Mouse (Mus musculus) myocyte (in vitro differentiated cells): Measurements from ENCODE around the gene Upf2.

Experiments
- POLR2A ChIP-seq: IDR thresholded peaks from one replicate; pipeline ENCODE4 v1.6.1; 2011; ENCODE audit warnings: low read depth, mild to moderate bottlenecking, control low read depth, moderate library complexity; ENCODE audit not compliant: insufficient read length
- POLR2AphosphoS2 ChIP-seq: IDR thresholded peaks from one replicate; pipeline ENCODE4 v1.6.1; 2011; ENCODE audit warnings: low read depth, control low read depth; ENCODE audit not compliant: insufficient read length
- TCF3 ChIP-seq: IDR thresholded peaks from one replicate; pipeline ENCODE4 v1.6.1; 2011; ENCODE audit warnings: low read depth, control low read depth; ENCODE audit not compliant: insufficient read length
- USF1 ChIP-seq: IDR thresholded peaks from one replicate; pipeline ENCODE4 v1.6.1; 2011; ENCODE audit warnings: low read depth, mild to moderate bottlenecking, control low read depth, moderate library complexity

DNA sequence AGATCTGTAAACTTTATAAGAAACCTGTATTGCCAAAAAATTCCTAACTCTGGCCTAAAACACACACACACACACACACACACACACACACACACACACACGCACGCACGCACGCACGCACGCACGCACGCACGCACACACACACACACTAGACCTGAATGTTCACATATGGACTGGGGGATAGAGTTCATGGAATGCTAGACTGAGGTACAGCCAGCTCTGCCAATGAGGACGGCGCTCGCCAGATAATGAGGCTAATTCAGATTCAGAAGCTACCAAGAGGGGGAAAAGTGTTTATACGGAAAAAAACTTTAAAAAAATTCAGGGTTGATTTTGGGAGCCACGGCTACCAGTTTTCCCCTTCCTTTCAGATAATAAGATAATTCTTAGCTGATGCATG lies 11.4 kb upstream of the Upf2 start:
- no peak for TF ChIP-seq POLR2A
- TF ChIP-seq TCF3, result no peak
- TF ChIP-seq USF1, result no peak
- no peak for TF ChIP-seq POLR2AphosphoS2
